Mouse (Mus musculus) liver, postnatal 0 days (tissue): ENCODE measurements at regions not wholly inside any gene's neighbourhood (a gene's known extent, or its start where the extent isn't known, plus 50 kb on each side); places are given as distances from the start of the nearest gene placed in this dataset.

Source experiments
- ATAC-seq: fragments of 200-750 bp; cut with Nextera tagmentation; 2 replicates; pipeline ENCODE4 v1.8.0; 2017; ENCODE audit warnings: mild to moderate bottlenecking, moderate library complexity
- DNase-seq: peaks from one replicate; pipeline ENCODE4 v3.0.0-alpha.2; 2016
- H3K27ac ChIP-seq: fragments of 300-500 bp; sonication (generic); 2 replicates; pipeline ENCODE4 v1.5.1; 2014; ENCODE audit warnings: antibody characterized with exemption, moderate library complexity, mild to moderate bottlenecking, low read depth
- H3K27me3 ChIP-seq: fragments of 300-500 bp; sonication (generic); 2 replicates; pipeline ENCODE4 v1.6.1; 2014; ENCODE audit warnings: low read length, control low read depth, mixed read lengths; ENCODE audit not compliant: insufficient read depth
- H3K36me3 ChIP-seq: fragments of 300-500 bp; sonication (generic); replicated peaks from 2 replicates; pipeline ENCODE4 v1.6.1; 2014; ENCODE audit warnings: mild to moderate bottlenecking, control low read depth, low read length, moderate library complexity, mixed read lengths; ENCODE audit not compliant: insufficient read depth
- H3K4me1 ChIP-seq: fragments of 300-500 bp; sonication (generic); 2 replicates; pipeline ENCODE4 v1.6.1; 2014; ENCODE audit warnings: antibody characterized with exemption, mild to moderate bottlenecking, control low read depth; ENCODE audit not compliant: insufficient read depth
- H3K4me2 ChIP-seq: fragments of 300-500 bp; sonication (generic); 2 replicates; pipeline ENCODE4 v1.6.1; 2014; ENCODE audit warnings: low read depth, mild to moderate bottlenecking, low read length, moderate library complexity, mixed read lengths
- H3K4me3 ChIP-seq: fragments of 300-500 bp; sonication (generic); 2 replicates; pipeline ENCODE4 v1.5.1; 2014; ENCODE audit warnings: low read depth, low read length
- H3K9ac ChIP-seq: fragments of 300-500 bp; sonication (generic); replicated peaks from 2 replicates; pipeline ENCODE4 v1.6.1; 2014; ENCODE audit warnings: mild to moderate bottlenecking, moderate library complexity
- H3K9me3 ChIP-seq: fragments of 300-500 bp; sonication (generic); 2 replicates; pipeline ENCODE4 v1.6.1; 2016; ENCODE audit warnings: mild to moderate bottlenecking, control low read depth, low read length, mixed read lengths
- CTCF ChIP-seq: sonication (generic); IDR thresholded peaks from 2 replicates; pipeline ENCODE4 v1.5.1; 2016; ENCODE audit warnings: antibody characterized with exemption, low read depth
- EP300 ChIP-seq: IDR thresholded peaks from 2 replicates; pipeline ENCODE4 v1.6.1; 2016; ENCODE audit warnings: antibody characterized with exemption, low read depth, mild to moderate bottlenecking
- WGBS: fragments of 180-500 bp; shearing (Covaris S2); extraction: QIAGEN DNeasy Blood & Tissue Kit; methylation state at CpG from one replicate; pipeline ENCODE4 v1.1.7; 2014; ENCODE audit not compliant: insufficient replicate concordance; 5-methylcytosine and 5-hydroxymethylcytosine counted together

DNA sequence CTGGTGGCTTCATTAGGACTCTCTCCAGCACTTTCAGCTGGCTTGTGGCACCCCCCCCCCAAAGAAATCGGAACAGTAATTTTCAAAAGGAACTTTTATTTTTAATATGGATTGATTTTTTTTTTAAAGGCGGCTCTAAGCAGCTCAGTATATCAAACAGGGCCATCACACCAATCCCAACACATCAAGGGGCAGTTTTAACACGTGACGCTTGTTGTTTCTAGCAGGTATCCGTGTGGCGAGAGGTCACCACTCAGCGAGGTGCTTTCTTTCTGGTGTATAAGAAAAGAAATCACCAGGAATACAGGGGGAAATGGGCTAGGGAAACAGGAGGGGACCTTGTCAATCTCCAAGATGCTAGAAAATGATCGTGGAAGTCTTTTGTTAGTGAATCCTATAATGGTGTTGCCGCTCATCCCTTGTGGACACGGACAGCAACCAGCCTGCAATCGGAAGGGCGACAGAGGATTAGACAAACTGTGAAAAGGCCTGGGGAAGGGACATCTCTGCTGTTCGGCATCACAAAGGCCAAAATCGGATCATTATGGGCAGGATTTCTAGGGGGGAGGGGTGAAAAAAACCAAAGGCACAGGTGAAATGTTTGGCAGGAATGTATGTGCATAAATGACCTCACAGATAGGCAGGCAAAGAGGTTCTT is 503.7 kb upstream of the Atp11b start:
- Histone ChIP-seq H3K4me3 (no peak overlapping the region), H3K9ac (no peak overlapping the region), H3K4me2 (no peak overlapping the region), H3K27ac (no peak overlapping the region), H3K9me3 (no peaks in the 10 kb centered on the region), H3K4me1 (no peaks in the 10 kb centered on the region), H3K36me3 (no peaks in the 10 kb centered on the region), H3K27me3 (no peaks in the 10 kb centered on the region)
- 78% methylated on average over 14 of the region's 14 CpGs for WGBS
- ATAC-seq, result no peak
- no peak for TF ChIP-seq EP300
- no peak for TF ChIP-seq CTCF
- DNase-seq, result no peak

DNA sequence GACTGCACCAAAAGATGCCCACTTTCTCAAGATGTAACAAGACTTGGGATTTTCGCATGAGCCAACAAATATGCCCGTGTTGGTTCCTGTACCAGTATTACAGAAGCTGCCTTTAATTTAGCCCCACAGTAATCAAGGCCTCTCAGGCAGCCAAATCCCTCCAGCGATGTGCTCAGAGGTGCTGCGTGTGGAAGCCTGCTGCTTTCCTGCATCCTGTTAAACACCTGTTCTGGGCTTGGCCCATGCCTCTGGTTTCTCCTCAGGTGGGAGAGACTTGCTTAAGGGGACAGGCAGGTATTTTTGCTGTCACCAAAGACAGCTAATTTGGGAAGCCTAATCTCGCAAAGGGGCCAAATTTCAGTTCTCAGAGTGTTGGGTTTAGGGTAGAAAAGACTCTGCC is 500.0 kb upstream of the Atp11b start:
- Histone ChIP-seq H3K9me3 (no peaks in the 10 kb centered on the region), H3K4me2 (no peak overlapping the region), H3K27me3 (no peaks in the 10 kb centered on the region), H3K36me3 (no peaks in the 10 kb centered on the region), H3K27ac (no peak overlapping the region), H3K9ac (no peak overlapping the region), H3K4me3 (no peak overlapping the region), H3K4me1 (no peaks in the 10 kb centered on the region)
- ATAC-seq (no peak), DNase-seq (no peak)
- 63% methylated on average over 5 of the region's 5 CpGs for WGBS
- TF ChIP-seq CTCF (no peak), EP300 (no peak)

DNA sequence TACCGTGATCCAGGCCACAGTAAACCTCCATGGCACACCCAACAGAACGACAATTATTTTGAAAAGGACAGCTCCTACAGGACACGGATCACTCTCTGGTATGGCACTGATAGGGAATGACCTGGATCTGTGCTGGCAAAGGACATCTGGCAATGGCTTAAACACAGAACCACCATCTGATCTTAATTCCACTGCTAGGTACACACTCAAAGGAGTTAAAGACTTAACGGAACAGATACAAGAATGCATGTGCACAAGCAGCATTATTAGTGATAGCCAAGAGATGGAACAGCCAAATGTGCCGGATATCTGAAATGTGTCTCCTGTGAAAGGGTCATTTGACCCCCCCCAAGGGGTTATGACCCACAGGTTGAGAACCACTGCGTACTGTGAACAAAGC is 493.0 kb upstream of the Atp11b start:
- H3K4me2 ChIP-seq, result no peak overlapping the region
- ATAC-seq, result no peak
- no peak overlapping the region for H3K9ac ChIP-seq
- no peaks in the 10 kb centered on the region for H3K36me3 ChIP-seq
- no peaks in the 10 kb centered on the region for H3K4me1 ChIP-seq
- no peak overlapping the region for H3K4me3 ChIP-seq
- 78% methylated on average over 6 of the region's 6 CpGs for WGBS
- no peaks in the 10 kb centered on the region for H3K27me3 ChIP-seq
- DNase-seq, result no peak
- H3K27ac ChIP-seq, result no peak overlapping the region
- H3K9me3 ChIP-seq, result no peaks in the 10 kb centered on the region
- TF ChIP-seq EP300 (no peak), CTCF (no peak)

- Histone ChIP-seq H3K36me3 (no peaks in the 10 kb centered on the region), H3K27me3 (no peaks in the 10 kb centered on the region), H3K9me3 (no peaks in the 10 kb centered on the region), H3K4me3 (no peak overlapping the region), H3K4me2 (no peak overlapping the region), H3K27ac (no peak overlapping the region), H3K4me1 (no peaks in the 10 kb centered on the region), H3K9ac (no peak overlapping the region)
- ATAC-seq (no peak), DNase-seq (no peak)
- WGBS, result 56% methylated on average over 4 of the region's 4 CpGs
- TF ChIP-seq EP300 (no peak), CTCF (no peak)
Observed at GRCm38 (mm10) chr3:35268949-35269348, 485.0 kb upstream of the Atp11b start.

DNA sequence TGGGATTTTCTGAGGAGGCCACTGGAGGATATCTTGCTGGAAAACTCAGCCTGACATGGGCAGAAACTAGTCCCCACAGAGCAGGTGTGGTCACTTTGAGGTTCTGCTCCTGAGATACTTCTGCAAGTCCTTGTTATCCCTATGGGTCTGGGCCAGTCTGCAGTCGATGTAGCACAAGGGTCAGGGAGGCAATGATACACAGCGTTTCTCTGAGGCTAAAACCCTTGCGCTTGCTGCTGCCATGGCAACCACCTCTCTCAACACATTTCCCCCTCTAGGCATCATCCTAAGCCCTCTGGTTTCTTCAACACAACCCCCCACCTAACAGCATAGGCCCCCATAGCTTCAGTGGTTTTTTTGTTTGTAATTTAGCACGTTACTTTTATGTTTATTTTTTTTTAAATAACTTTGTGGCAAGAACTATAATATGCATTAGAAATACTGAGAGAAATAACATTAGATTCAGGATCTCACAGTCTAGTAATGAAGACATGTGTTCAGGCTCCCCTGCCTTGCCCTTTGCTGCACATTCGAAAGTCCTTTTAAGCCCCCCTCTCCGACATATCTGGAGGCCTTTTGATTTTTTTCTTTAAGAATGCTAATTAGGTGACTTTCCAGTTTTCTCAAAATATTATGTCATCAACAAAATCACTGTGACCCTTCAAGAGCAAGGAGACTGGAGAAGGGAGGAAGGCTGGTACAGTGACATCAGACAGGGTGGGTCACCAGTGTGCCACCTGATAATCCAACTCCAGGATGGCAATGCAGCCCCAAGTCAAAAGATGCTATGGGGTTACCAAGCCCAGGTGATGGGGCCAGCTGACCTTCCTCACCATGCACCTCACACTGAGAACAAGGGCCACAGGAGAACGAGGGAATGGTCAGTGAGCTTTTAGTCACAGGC is 483.7 kb upstream of the Atp11b start:
- Histone ChIP-seq H3K4me2 (no peak overlapping the region), H3K36me3 (no peaks in the 10 kb centered on the region), H3K27ac (no peak overlapping the region), H3K27me3 (no peaks in the 10 kb centered on the region), H3K4me1 (no peaks in the 10 kb centered on the region), H3K9me3 (no peaks in the 10 kb centered on the region), H3K9ac (no peak overlapping the region), H3K4me3 (no peak overlapping the region)
- WGBS, result 73% methylated on average over 7 of the region's 7 CpGs
- no peak for ATAC-seq
- no peak for DNase-seq
- TF ChIP-seq EP300, result no peak
- TF ChIP-seq CTCF, result no peak

- Histone ChIP-seq H3K36me3 (no peaks in the 10 kb centered on the region), H3K4me3 (no peak overlapping the region), H3K9ac (no peak overlapping the region), H3K9me3 (peaks cover 3% of the 10 kb centered on the region; the same call in 1 of the 2 replicates), H3K27ac (no peak overlapping the region), H3K4me1 (no peaks in the 10 kb centered on the region), H3K4me2 (no peak overlapping the region), H3K27me3 (no peaks in the 10 kb centered on the region)
- WGBS, result 57% methylated on average over 5 of the region's 5 CpGs
- no peak for ATAC-seq
- DNase-seq, result no peak
- TF ChIP-seq CTCF (no peak), EP300 (no peak)
Observed at GRCm38 (mm10) chr3:35273546-35273945, 480.4 kb upstream of the Atp11b start.
